Mouse (Mus musculus): ENCODE measurements around the gene Hnrnpab. TPM values are rescaled to one million over a fixed set of nuclear protein-coding genes. Genes with fewer than 3 reads are reported as not detected.

The Hnrnpab gene
- 317 and 349 TPM in 2 replicates for polyA plus RNA-seq (2015; fragmentation: Nextera tagmentation; extraction: Ambion mirVana)

DNA sequence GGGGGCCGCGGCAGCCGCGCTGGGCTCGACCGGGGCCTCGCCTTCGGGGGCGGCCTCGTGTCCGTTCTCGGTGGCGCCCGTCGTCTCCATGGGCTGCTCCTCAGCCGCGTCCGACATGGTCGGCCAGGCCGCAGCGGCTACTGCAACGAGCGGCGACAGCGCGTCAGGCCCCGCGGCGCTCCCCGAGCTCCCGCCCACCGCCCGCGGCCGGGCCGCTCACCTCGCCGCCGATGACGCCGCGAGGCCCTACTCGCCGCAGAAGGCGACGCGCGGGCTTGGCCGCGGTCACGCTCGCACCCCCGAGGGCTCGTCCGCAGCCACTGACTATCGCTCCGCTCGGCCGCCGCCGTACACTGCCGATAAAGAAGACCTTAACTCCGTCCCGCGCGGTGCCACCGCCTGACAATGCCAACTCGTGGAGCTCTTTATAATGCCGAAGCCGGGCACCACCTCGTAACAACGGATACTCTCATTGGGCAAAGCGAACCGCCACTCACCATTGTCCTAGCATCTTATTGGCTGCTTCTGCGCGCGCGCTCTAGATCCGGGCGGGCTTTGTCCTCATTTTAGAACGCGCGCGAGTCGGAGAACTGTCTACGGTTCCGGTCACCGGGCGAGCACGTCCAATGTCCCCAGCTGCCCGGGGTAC is at the start of gene Hnrnpab:
Hnrnpab (minus strand) TSS at position 401 of the 649 bp plus-strand sequence.
- WGBS = under 1% methylated on average over 71 of the region's 91 CpGs
- Histone ChIP-seq H3K4me2 (ENCODE audit: low read depth, low read length) (peak within 1 kb of the TSS; percentile 84), H3K4me1 (replicated peaks; ENCODE audit: control insufficient read depth, insufficient read depth, low read length) (peaks cover 24% of the 10 kb centered on the region), H3K36me3 (ENCODE audit: control insufficient read depth, insufficient read depth, low read length) (peaks cover 36% of the 10 kb centered on the region), H3K9me3 (ENCODE audit: control insufficient read depth, low read length) (no peaks in the 10 kb centered on the region), H3K27me3 (ENCODE audit: control insufficient read depth, insufficient read depth, low read depth, low read length) (no peaks in the 10 kb centered on the region), H3K4me3 (ENCODE audit: low read length) (peak within 1 kb of the TSS; percentile 76), H3K27ac (ENCODE audit: low read length) (peak within 1 kb of the TSS; percentile 97), H3K9ac (ENCODE audit: low read length) (peak within 1 kb of the TSS; percentile 93)
- ATAC-seq (ENCODE audit: low read depth) = peak; percentile 95

DNA sequence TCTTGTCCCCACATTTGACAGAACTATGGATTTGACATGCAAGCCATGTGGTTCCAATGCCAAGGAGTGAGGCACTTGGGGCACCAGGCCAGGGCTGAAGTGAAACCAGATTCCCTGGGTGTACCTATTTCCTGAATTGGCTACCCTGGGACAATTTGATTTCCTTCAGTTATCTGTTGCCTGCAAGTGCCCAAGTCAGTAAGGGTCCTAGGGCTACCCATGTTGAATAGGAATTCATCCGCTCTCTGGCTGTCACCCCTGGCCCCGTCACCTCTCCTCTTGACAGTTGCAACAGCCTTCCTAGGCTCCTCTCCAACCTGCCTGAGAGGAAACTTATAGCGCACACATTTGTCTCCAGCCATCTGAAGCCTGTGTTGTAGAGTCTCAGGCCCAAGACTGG is 48.2 kb upstream of the Hnrnpab start:
- 92% methylated on average over 3 of the region's 3 CpGs for WGBS
- no peak for ATAC-seq (ENCODE audit: low read depth)
- Histone ChIP-seq H3K27ac (ENCODE audit: low read length) (no peak overlapping the region), H3K9ac (ENCODE audit: low read length) (no peak overlapping the region), H3K4me2 (ENCODE audit: low read depth, low read length) (no peak overlapping the region), H3K27me3 (ENCODE audit: control insufficient read depth, insufficient read depth, low read depth, low read length) (no peaks in the 10 kb centered on the region), H3K4me1 (replicated peaks; ENCODE audit: control insufficient read depth, insufficient read depth, low read length) (peaks cover 19% of the 10 kb centered on the region), H3K9me3 (ENCODE audit: control insufficient read depth, low read length) (no peaks in the 10 kb centered on the region), H3K4me3 (ENCODE audit: low read length) (no peak overlapping the region), H3K36me3 (ENCODE audit: control insufficient read depth, insufficient read depth, low read length) (no peaks in the 10 kb centered on the region)

DNA sequence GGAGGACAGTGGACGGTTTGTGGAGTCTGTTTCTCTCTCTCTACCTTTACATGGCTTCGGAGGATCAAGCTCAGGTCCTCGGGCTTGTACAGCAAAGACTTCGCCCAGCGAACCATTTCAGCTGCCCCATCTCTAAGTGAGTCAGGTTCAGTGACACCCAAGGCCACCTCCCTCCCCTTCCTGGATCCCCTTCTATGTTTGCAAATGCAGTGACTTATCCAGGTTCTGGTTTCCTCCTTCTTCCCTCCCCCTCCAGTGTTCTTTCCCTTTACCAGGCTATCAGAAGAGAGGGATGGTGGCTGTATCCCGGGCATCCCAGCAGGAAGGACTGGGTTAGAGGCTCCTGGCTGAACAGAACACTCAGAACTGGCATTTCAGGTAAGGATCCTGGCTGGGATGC is 47.1 kb upstream of the Hnrnpab start:
- H3K9me3 ChIP-seq (ENCODE audit: control insufficient read depth, low read length) = no peaks in the 10 kb centered on the region
- H3K4me3 ChIP-seq (ENCODE audit: low read length) = no peak overlapping the region
- H3K4me2 ChIP-seq (ENCODE audit: low read depth, low read length) = no peak overlapping the region
- H3K4me1 ChIP-seq (replicated peaks; ENCODE audit: control insufficient read depth, insufficient read depth, low read length) = peaks cover 20% of the 10 kb centered on the region
- no peaks in the 10 kb centered on the region for H3K27me3 ChIP-seq (ENCODE audit: control insufficient read depth, insufficient read depth, low read depth, low read length)
- 81% methylated on average over 6 of the region's 6 CpGs for WGBS
- H3K27ac ChIP-seq (ENCODE audit: low read length) = no peak overlapping the region
- ATAC-seq (ENCODE audit: low read depth) = no peak
- no peak overlapping the region for H3K9ac ChIP-seq (ENCODE audit: low read length)
- no peaks in the 10 kb centered on the region for H3K36me3 ChIP-seq (ENCODE audit: control insufficient read depth, insufficient read depth, low read length)

DNA sequence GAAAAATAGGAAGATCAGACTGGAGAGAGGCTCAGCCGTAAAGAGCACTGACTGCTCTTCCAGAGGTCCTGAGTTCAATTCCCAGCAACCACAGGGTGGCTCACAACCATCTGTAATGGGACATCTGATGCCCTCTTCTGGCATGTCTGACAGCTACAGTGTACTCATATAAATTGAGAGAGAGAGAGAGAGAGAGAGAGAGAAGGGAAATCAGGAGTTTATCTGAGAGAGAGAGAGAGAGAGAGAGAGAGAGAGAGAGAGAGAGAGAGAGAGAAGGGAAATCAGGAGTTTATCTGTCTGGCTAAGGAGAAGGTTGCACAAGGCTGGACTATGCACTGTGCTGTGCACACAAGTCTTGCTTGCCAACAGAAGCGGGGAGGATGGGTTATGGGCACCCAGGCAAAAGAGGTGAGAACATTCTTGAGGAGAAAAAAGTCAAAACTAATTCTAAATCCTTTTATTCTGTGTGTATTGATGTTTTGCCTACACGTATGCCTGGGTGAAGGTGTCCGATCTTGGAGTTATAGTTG is 46.3 kb upstream of the Hnrnpab start:
- H3K4me1 ChIP-seq (replicated peaks; ENCODE audit: control insufficient read depth, insufficient read depth, low read length) = peaks cover 19% of the 10 kb centered on the region
- no peaks in the 10 kb centered on the region for H3K9me3 ChIP-seq (ENCODE audit: control insufficient read depth, low read length)
- no peaks in the 10 kb centered on the region for H3K27me3 ChIP-seq (ENCODE audit: control insufficient read depth, insufficient read depth, low read depth, low read length)
- H3K27ac ChIP-seq (ENCODE audit: low read length) = no peak overlapping the region
- no peak overlapping the region for H3K4me3 ChIP-seq (ENCODE audit: low read length)
- ATAC-seq (ENCODE audit: low read depth) = no peak
- H3K9ac ChIP-seq (ENCODE audit: low read length) = no peak overlapping the region
- H3K36me3 ChIP-seq (ENCODE audit: control insufficient read depth, insufficient read depth, low read length) = no peaks in the 10 kb centered on the region
- H3K4me2 ChIP-seq (ENCODE audit: low read depth, low read length) = no peak overlapping the region
- WGBS = 91% methylated on average over 4 of the region's 4 CpGs

DNA sequence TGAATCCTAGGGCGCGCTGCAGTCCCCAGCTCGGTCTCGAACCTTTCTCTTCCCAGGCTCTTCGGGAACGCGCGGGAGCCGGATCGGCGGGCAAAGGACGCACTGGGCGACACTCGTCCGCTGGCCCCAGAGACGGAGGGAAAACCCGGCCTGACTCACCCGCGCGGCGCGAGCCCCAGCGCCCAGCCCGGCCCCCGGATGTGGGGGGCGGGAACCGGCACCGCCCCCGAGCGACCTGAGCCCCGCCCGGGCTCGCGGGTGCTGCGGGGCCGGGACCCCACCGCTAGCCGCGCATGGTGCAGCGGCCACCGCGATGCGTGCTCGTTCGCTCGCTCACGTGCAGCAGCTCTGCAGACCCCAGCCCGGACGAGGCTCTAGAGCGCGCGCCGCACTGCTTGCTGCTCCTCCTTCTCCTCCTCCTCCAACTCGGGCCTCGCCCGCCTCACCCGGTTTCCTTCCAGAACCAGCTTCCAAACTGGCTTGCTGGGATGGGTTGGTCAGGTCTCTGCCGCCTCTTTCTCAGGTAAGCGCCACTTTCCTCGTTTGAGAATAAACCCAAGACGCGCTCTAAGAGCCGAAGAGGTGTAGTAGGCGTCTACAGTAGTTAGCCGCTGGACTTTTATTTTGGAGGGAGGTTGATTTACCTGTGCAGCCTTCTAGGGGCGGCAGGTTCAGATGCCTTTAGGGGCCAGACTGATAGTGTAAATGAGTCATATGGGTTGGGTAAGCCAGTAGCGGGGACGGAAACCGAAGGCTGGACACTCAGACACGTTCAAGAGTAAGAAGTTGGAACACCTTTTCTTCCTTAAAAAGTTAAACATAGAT is 44.3 kb upstream of the Hnrnpab start, which contains the start of the genes N4bp3 and D930048N14Rik:
N4bp3 (minus strand) TSS at position 152 of the 825 bp plus-strand sequence.
D930048N14Rik (plus strand) TSS at position 264 of the 825 bp plus-strand sequence.
- Histone ChIP-seq H3K9ac (ENCODE audit: low read length) (peak within 1 kb of the TSS; percentile 90), H3K27me3 (ENCODE audit: control insufficient read depth, insufficient read depth, low read depth, low read length) (no peaks in the 10 kb centered on the region), H3K4me1 (replicated peaks; ENCODE audit: control insufficient read depth, insufficient read depth, low read length) (peaks cover 15% of the 10 kb centered on the region), H3K9me3 (ENCODE audit: control insufficient read depth, low read length) (no peaks in the 10 kb centered on the region), H3K27ac (ENCODE audit: low read length) (peak within 1 kb of the TSS; percentile 79), H3K4me2 (ENCODE audit: low read depth, low read length) (peak within 1 kb of the TSS; percentile 92), H3K36me3 (ENCODE audit: control insufficient read depth, insufficient read depth, low read length) (no peaks in the 10 kb centered on the region), H3K4me3 (ENCODE audit: low read length) (peak within 1 kb of the TSS; percentile 78)
- peak; percentile 77 for ATAC-seq (ENCODE audit: low read depth)
- WGBS = 2% methylated on average over 48 of the region's 70 CpGs

DNA sequence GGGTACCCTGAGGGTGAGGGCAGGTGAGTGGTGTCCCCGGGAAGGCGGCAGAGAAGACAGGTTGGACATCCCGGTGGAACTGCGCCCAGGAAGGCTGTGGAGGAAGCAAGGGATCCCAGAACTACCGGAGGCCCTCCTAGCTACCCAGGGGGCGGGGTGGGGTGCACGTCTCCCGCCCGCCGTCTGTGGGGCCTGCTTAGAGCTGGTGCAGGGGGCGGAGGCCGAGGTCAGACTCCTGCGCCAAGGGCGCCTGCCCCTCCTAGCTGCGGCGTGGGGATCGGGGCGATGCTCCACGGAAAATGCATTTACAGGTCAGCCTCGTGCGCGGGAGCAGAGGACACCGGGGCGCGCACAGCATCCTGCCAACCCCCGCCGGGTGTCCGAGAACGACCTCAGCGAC is 43.6 kb upstream of the Hnrnpab start:
- H3K27me3 ChIP-seq (ENCODE audit: control insufficient read depth, insufficient read depth, low read depth, low read length) = no peaks in the 10 kb centered on the region
- H3K27ac ChIP-seq (ENCODE audit: low read length) = peak overlapping the region; percentile 76
- no peaks in the 10 kb centered on the region for H3K36me3 ChIP-seq (ENCODE audit: control insufficient read depth, insufficient read depth, low read length)
- peak overlapping the region; percentile 90 for H3K9ac ChIP-seq (ENCODE audit: low read length)
- ATAC-seq (ENCODE audit: low read depth) = peak; percentile 17; the same call in 1 of the 2 replicates
- peak overlapping the region; percentile 92 for H3K4me2 ChIP-seq (ENCODE audit: low read depth, low read length)
- H3K9me3 ChIP-seq (ENCODE audit: control insufficient read depth, low read length) = no peaks in the 10 kb centered on the region
- peaks cover 22% of the 10 kb centered on the region for H3K4me1 ChIP-seq (replicated peaks; ENCODE audit: control insufficient read depth, insufficient read depth, low read length)
- WGBS = 0% methylated on average over 29 of the region's 30 CpGs
- H3K4me3 ChIP-seq (ENCODE audit: low read length) = peak overlapping the region; percentile 78

DNA sequence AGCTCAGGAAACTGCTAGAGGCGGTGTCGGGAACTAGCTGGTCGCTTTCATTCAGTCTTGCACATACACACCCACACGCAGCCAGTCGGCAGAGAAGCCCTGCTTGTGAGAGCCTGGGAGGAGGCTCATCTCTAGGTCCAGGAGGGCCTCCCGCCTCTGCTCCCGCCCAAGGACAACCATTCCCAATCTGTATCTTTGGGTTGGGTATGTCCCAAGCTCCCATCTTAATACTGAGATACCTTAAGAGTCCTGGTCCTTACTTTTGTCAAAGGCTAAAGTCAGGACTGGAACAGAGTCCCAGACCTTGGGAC is 43.2 kb upstream of the Hnrnpab start:
- H3K4me2 ChIP-seq (ENCODE audit: low read depth, low read length) = peak overlapping the region; percentile 92
- no peaks in the 10 kb centered on the region for H3K27me3 ChIP-seq (ENCODE audit: control insufficient read depth, insufficient read depth, low read depth, low read length)
- 4% methylated on average over 7 of the region's 7 CpGs for WGBS
- peak overlapping the region; percentile 78 for H3K4me3 ChIP-seq (ENCODE audit: low read length)
- peak overlapping the region; percentile 90 for H3K9ac ChIP-seq (ENCODE audit: low read length)
- ATAC-seq (ENCODE audit: low read depth) = no peak
- H3K36me3 ChIP-seq (ENCODE audit: control insufficient read depth, insufficient read depth, low read length) = no peaks in the 10 kb centered on the region
- peaks cover 24% of the 10 kb centered on the region for H3K4me1 ChIP-seq (replicated peaks; ENCODE audit: control insufficient read depth, insufficient read depth, low read length)
- no peaks in the 10 kb centered on the region for H3K9me3 ChIP-seq (ENCODE audit: control insufficient read depth, low read length)
- H3K27ac ChIP-seq (ENCODE audit: low read length) = peak overlapping the region; percentile 76

DNA sequence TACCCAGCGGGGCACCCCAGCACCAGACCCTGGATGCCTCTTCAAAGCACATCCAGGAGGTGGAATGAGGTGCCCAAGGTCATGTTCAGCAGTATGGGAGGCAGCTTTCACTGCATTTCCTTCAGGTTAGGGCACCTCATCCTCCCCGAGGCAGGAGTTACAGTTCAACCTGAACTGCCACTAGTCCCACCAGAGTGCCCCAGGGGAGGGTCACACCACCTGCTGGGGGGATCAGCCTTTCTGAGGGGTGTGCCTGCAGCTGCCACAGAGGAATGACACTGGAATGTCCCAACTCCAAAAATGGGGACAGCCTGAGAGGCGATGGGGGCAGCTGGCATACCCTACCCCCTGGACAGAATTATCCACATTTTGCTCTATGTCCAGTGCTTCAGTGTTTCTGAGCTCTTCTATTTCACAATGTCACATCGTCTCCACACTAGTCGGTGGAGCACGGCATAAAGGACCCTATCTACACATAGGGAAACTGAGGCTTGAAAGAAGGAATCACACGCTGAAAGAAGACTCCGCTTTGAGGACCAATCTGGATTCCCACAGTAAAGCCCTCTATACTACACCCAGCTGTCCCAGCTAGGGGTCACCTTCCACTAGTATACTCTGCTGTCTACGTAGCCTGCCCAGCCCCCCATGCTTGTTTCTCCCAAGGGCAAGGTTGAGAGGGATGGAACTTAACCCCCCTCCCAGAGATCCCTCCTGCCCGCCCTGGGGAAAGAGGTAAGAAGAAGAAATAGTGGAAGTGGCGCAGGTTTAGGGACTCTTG is 42.7 kb upstream of the Hnrnpab start:
- Histone ChIP-seq H3K4me2 (ENCODE audit: low read depth, low read length) (peak overlapping the region; percentile 92), H3K27ac (ENCODE audit: low read length) (peak overlapping the region; percentile 79), H3K9ac (ENCODE audit: low read length) (peak overlapping the region; percentile 90), H3K36me3 (ENCODE audit: control insufficient read depth, insufficient read depth, low read length) (no peaks in the 10 kb centered on the region; the same call in 1 of the 2 replicates), H3K4me3 (ENCODE audit: low read length) (peak overlapping the region; percentile 78), H3K27me3 (ENCODE audit: control insufficient read depth, insufficient read depth, low read depth, low read length) (no peaks in the 10 kb centered on the region), H3K4me1 (replicated peaks; ENCODE audit: control insufficient read depth, insufficient read depth, low read length) (peaks cover 24% of the 10 kb centered on the region), H3K9me3 (ENCODE audit: control insufficient read depth, low read length) (no peaks in the 10 kb centered on the region)
- ATAC-seq (ENCODE audit: low read depth) = no peak
- WGBS = 34% methylated on average over 11 of the region's 11 CpGs

Data from lung, embryonic 16.5 days (tissue).